Mouse (Mus musculus) gastrocnemius, postnatal 10 days (tissue): ENCODE data around the gene Lsm11. TPM values are rescaled to one million over a fixed set of nuclear protein-coding genes. Genes with fewer than 3 reads are reported as not detected.

ENCODE experiments used
- DNase-seq: peaks from one replicate; pipeline ENCODE4 v3.0.0; 2021; ENCODE audit warnings: mixed read lengths
- total RNA-seq, 2 experiments: library from RNA; stranded (reverse); gene quantifications; 2 replicates each; pipeline ENCODE4 v1.2.3; 2021

Lsm11 gene
- total RNA-seq, 2 experiments from 2014 or later = 3.7 to 4.1 TPM

- DNase-seq = no peak
These were observed 17.3 kb downstream of the Lsm11 start for GRCm38 (mm10) chr11:45927456-45927855.

GRCm38 (mm10) chr11:45926640-45927082, 18.1 kb downstream of the Lsm11 start:
- peak; percentile 69 for DNase-seq

- DNase-seq = no peak
These were observed 19.3 kb downstream of the Lsm11 start for GRCm38 (mm10) chr11:45925436-45925835.

DNA sequence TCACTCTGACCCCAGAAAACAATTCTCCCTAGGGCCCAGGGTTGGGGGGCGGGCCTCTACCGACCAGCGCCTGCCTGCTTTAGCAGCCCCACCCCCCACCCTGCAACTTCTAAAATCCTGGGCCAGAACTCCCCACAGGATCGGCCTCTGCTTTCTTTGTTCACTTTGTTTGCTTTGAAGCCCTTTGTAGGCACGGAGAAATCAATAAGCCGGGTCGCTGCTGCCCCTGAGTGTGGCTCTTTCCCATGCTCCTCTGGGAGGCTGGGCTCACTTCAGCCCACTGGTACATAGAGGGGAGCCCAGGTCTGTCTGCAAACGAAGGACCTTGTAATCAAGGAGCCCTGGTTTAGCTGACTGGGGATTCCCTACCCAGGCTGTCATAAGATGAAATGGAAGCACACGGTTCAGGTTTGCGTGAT, 23.2 kb downstream of the Lsm11 start:
- no peak for DNase-seq

- DNase-seq = no peak
These were observed 23.7 kb downstream of the Lsm11 start for GRCm38 (mm10) chr11:45921026-45921425.

DNA sequence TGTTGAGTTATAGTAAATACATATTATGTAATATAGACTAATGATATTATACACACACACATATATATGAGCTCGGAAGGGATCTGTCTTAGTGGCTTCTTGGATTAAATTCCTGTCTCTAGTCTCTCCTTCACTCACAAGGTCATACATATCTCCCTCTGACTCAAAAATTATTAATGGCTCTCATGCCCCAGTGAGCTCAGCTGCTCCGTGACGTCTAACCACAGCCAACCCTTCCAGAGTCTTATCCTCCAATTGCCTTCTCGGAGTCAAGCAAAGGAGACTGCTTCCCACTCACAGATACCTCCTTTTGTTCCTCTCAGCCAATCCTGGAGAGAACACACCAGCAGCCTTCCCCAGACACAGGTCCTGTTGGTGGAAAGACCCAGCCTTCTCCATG, 25.9 kb downstream of the Lsm11 start:
- no peak for DNase-seq

DNA sequence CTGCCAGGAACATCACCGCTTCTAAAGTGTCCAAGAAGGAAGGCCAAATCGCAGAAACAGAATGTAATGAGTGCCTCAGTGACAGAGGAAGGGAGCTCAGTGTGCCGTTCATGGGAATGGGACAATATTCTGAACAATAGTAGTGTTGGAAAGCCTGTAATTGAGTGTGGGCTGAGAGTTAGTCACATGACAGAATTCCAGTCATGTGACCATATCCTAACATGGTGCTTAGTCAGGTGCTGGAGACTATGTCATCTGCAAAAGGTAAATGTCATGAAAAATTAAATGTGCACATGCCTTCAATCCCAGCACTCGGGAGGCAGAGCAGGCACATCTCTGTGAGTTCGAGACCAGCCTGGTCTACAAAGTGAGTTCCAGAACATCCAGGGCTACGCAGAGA, 26.7 kb downstream of the Lsm11 start:
- DNase-seq = no peak

- no peak for DNase-seq
These were observed 28.5 kb downstream of the Lsm11 start for GRCm38 (mm10) chr11:45916196-45916595.

GRCm38 (mm10) chr11:45910701-45911100, 34.0 kb downstream of the Lsm11 start:
- DNase-seq = no peak

DNA sequence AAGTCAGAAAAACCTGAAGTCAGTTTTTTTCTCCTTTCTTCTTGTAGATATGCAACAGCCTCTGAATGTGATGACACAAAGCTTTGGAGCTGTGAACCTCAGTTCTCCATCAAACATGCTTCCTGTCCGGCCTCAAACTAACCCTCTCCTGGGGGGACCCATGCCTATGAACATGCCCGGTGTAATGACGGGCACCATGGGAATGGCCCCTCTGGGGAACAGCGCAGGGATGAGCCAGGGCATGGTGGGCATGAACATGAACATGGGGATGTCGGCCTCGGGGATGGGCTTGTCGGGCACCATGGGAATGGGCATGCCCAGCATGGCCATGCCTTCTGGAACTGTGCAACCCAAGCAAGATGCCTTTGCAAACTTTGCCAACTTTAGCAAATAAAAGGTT, 35.8 kb downstream of the Lsm11 start:
- no peak for DNase-seq

DNA sequence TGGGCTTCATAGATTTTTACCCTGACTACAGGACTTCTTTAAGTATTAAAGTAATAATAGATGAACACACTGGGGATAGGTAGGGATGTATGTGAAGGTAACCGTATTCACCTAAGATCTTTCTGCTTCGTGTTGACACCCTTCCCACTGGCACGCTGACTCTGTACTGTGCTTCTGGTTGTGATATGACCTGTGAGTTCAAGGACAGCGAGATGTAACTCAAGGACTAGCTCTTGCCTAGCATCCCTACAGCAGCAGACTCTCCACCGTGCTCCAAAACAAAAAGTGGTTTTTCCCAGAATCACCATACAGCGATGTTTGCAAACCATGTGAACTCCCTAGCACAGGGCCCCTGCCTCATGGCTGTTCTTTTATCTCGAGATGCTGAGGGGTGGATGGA, 36.7 kb downstream of the Lsm11 start:
- no peak for DNase-seq

- no peak for DNase-seq
These were observed 37.4 kb downstream of the Lsm11 start for GRCm38 (mm10) chr11:45907301-45907700.

DNA sequence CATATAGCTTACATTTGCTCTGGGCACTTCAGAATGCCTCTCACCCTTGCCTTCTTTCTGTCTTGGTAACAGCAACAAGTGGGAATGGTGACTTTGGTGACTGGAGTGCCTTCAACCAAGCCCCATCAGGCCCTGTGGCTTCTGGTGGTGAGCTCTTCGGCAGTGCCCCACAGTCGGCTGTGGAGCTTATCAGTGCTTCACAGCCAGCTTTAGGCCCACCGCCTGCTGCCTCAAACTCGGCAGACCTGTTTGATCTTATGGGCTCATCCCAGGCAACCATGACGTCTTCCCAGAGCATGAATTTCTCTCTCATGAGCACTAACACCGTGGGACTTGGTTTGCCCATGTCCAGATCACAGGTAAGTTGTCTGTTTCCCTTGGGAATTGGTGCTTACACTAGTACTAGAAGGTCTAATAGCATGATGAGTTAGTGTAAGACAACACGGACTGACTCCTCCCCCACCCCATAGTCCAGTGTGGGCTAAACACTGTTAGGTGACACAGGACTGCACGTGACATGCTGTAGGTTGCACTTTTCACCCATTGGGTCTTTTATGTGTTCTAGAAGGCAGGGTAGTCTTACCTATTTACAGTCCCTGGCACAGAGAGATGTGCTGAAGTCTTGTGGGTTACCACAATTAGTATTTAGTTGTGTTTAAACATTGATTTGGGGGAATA, 38.5 kb downstream of the Lsm11 start:
- no peak for DNase-seq

GRCm38 (mm10) chr11:45900233-45901015, 44.3 kb downstream of the Lsm11 start:
- DNase-seq = no peak

GRCm38 (mm10) chr11:45897392-45897791, 47.3 kb downstream of the Lsm11 start:
- DNase-seq = no peak

GRCm38 (mm10) chr11:45892861-45893360, 51.8 kb downstream of the Lsm11 start:
- no peak for DNase-seq

- DNase-seq = no peak
These were observed 54.3 kb downstream of the Lsm11 start for GRCm38 (mm10) chr11:45890423-45890822.

GRCm38 (mm10) chr11:45889981-45890380, 54.8 kb downstream of the Lsm11 start:
- DNase-seq = no peak

DNA sequence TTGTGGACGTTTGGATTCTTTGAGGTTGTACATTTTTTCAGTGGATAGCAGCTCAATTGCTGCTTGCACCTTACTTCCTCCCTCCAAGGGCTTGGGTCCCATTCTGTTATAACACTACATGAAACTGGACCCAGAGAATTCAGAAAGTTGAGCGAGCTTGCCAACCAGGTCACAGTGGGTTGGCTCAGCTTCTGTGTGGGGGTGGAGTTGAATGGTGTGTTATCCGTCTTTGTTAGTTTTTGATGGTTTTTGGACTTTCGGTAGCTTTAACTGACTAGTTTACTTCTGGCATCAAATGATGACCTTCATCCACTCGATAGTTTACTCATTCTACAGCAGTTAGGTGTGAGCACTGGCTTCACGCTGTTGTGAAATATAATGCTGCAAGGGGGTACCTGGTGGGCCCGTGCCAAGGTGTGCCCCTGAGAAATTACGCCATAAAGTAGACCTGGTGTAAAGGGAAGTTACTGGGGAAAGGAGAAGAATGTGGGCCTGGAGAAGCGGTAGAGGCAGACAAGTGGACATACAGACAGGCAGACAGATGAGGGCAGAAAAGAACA, 56.2 kb downstream of the Lsm11 start:
- no peak for DNase-seq

DNA sequence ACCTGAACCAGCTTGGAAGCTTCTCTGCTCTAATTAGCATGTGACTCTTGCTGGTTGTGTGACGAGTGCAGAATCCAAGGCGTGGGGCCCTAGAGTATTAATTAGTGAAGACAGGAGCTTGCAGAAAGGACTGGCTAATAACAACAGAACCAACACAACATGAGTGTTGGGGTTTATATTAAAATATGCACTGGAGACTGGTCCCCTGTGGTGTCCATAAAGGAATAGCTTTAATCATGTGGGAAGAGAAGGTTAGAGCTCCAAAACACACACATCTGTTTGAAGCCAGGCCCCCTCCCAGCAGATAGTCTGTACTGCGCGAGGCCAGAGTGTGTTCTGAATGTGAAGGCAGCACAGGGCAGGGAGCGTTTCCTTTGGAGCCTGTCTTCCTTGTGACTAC, 58.1 kb downstream of the Lsm11 start:
- DNase-seq = no peak

- no peak for DNase-seq
These were observed 59.0 kb downstream of the Lsm11 start for GRCm38 (mm10) chr11:45885606-45886230.

GRCm38 (mm10) chr11:45884029-45884428, 60.7 kb downstream of the Lsm11 start:
- DNase-seq = no peak
